Mouse (Mus musculus) hindbrain, postnatal 0 days (tissue): ENCODE measurements around the gene Paqr5. TPM values are rescaled to one million over a fixed set of nuclear protein-coding genes. Genes with fewer than 3 reads are reported as not detected.

Experiments
- ATAC-seq: fragments of 200-750 bp; cut with Nextera tagmentation; 2 replicates; pipeline ENCODE4 v1.8.0; 2017; ENCODE audit warnings: mild to moderate bottlenecking, moderate TSS enrichment, moderate library complexity
- DNase-seq: peaks from one replicate; pipeline ENCODE4 v3.0.0-alpha.2; 2015; ENCODE audit warnings: low spot score
- H3K27ac ChIP-seq: fragments of 300-500 bp; sonication (generic); 2 replicates; pipeline ENCODE4 v1.5.1; 2014; ENCODE audit warnings: mild to moderate bottlenecking
- H3K27me3 ChIP-seq: fragments of 300-500 bp; sonication (generic); 2 replicates; pipeline ENCODE4 v1.6.1; 2014; ENCODE audit warnings: low read length, mixed read lengths; ENCODE audit not compliant: insufficient read depth
- H3K36me3 ChIP-seq: fragments of 300-500 bp; sonication (generic); 2 replicates; pipeline ENCODE4 v1.6.1; 2014; ENCODE audit warnings: low read length, mixed read lengths; ENCODE audit not compliant: insufficient read depth
- H3K4me1 ChIP-seq: fragments of 300-500 bp; sonication (generic); 2 replicates; pipeline ENCODE4 v1.6.1; 2014; ENCODE audit warnings: antibody characterized with exemption, low read length, mixed read lengths; ENCODE audit not compliant: insufficient read depth
- H3K4me2 ChIP-seq: fragments of 300-500 bp; sonication (generic); 2 replicates; pipeline ENCODE4 v1.6.1; 2014; ENCODE audit warnings: low read depth, mild to moderate bottlenecking, low read length, moderate library complexity, mixed read lengths
- H3K4me3 ChIP-seq: fragments of 300-500 bp; sonication (generic); 2 replicates; pipeline ENCODE4 v1.5.1; 2014; ENCODE audit warnings: low read length
- H3K9ac ChIP-seq: fragments of 300-500 bp; sonication (generic); replicated peaks from 2 replicates; pipeline ENCODE4 v1.6.1; 2014; ENCODE audit warnings: mild to moderate bottlenecking, low read length, moderate library complexity, mixed read lengths
- H3K9me3 ChIP-seq: fragments of 300-500 bp; sonication (generic); 2 replicates; pipeline ENCODE4 v1.6.1; 2016; ENCODE audit warnings: low read length, mixed read lengths
- CTCF ChIP-seq: IDR thresholded peaks from 2 replicates; pipeline ENCODE4 v1.5.1; 2016; ENCODE audit warnings: antibody characterized with exemption, control low read depth, low read depth
- WGBS: fragments of 180-500 bp; shearing (Covaris S2); extraction: QIAGEN DNeasy Blood & Tissue Kit; methylation state at CpG from one replicate; pipeline ENCODE4 v1.1.7; 2014; 5-methylcytosine and 5-hydroxymethylcytosine counted together
- polyA plus RNA-seq: library from polyadenylated mRNA; unstranded; fragments of >200 nt; fragmentation: Nextera tagmentation; extraction: Ambion mirVana; gene quantifications from 2 replicates; pipeline ENCODE4 v1.2.1, GENCODE M21; 2015
- total RNA-seq: library from RNA; depleted of rRNA; stranded (reverse); fragments of >200 nt; gene quantifications from 2 replicates; pipeline ENCODE4 v1.2.3, GENCODE M21; 2014

The Paqr5 gene
- total and polyA plus RNA-seq, 2 experiments from 2014 or later: 0.16 to 0.80 TPM

DNA sequence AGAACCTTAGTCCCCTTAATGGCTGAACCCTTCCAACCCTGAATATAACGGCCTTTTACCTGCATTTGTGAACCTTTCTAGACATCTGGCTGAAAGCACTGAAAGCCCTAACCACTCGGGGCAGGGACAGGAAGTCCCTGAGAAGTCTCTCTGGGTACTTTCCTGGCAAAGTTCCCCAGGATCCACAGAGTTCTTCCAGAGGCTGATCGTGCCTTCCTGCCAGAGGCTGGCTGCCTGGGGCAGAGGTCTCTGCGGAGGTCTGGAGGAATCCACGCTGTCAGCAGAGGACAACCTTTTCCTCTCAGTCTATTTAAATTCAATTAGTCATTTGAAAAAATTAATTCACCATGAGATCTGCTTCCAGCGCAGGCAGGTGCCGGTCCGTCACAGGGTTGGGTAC lies 22.5 kb upstream of the Paqr5 start:
- Histone ChIP-seq H3K9me3 (no peaks in the 10 kb centered on the region), H3K4me2 (no peak overlapping the region), H3K9ac (no peak overlapping the region), H3K27me3 (no peaks in the 10 kb centered on the region), H3K4me3 (no peak overlapping the region), H3K4me1 (no peaks in the 10 kb centered on the region), H3K27ac (no peak overlapping the region), H3K36me3 (no peaks in the 10 kb centered on the region)
- DNase-seq (no peak), ATAC-seq (no peak)
- TF ChIP-seq CTCF: no peak
- 51% methylated on average over 8 of the region's 8 CpGs for WGBS

DNA sequence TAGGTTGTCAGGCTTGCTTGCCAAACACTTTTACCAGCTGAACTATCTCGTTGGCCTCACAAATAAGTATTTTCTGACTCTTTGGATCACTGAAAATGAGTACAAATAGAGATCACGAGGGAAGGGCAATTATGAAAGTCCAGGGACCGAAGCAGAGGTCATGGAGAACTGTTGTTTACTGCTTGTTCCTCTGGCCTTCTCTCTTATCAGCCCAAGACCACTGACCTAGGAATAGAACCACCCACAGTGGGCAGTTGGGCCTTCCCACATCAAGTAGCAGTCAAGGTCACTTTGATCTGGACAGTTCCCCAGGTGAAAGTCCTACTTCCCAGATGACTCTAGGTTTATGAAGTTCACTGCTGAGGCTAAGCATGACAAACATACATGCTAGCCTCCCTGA lies 15.5 kb upstream of the Paqr5 start:
- Histone ChIP-seq H3K9ac (no peak overlapping the region), H3K36me3 (no peaks in the 10 kb centered on the region), H3K27ac (no peak overlapping the region), H3K27me3 (no peaks in the 10 kb centered on the region), H3K4me2 (no peak overlapping the region), H3K9me3 (no peaks in the 10 kb centered on the region), H3K4me1 (no peaks in the 10 kb centered on the region), H3K4me3 (no peak overlapping the region)
- TF ChIP-seq CTCF: no peak
- ATAC-seq (no peak), DNase-seq (no peak)
- WGBS: 90% methylated on average over 3 of the region's 3 CpGs

DNA sequence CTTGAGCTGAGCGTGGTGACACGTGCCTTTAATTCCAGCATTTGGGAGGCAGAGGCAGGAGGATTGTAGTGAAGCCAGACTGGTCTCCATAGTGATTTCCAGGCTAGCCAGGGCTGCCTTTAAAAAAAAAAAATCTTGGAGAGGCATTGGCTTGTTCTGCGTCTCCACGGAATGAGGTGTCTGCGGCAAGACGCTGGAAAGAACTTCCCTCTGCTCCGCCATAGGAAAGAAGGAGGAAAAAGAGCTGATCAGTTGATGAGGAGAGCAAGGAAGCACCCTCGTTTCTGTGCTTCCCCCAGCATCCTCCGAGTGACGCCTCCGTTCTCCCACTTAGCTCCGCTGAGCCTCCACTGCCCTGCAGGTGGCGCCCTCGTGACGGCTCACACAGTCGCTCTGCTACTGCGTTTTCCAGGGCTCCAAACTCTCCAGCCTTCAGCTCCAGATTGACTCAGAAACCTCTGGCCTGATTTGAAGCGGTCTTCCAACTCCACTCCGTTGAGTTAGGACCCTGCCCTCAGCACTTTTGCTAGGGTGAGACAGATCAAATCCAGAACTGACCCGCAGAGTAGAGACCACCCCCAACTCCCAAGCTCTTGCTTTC lies 13.5 kb upstream of the Paqr5 start:
- peak; percentile 83 for ATAC-seq
- WGBS: 6% methylated on average over 20 of the region's 20 CpGs
- H3K9me3 ChIP-seq: no peaks in the 10 kb centered on the region
- DNase-seq: peak; percentile 93
- no peaks in the 10 kb centered on the region for H3K27me3 ChIP-seq
- no peak overlapping the region for H3K27ac ChIP-seq
- peak; percentile 97 for TF ChIP-seq CTCF
- no peak overlapping the region for H3K9ac ChIP-seq
- H3K4me3 ChIP-seq: no peak overlapping the region
- H3K4me2 ChIP-seq: peak overlapping the region; percentile 21; the same call in 1 of the 2 replicates
- no peaks in the 10 kb centered on the region for H3K36me3 ChIP-seq
- H3K4me1 ChIP-seq: no peaks in the 10 kb centered on the region

DNA sequence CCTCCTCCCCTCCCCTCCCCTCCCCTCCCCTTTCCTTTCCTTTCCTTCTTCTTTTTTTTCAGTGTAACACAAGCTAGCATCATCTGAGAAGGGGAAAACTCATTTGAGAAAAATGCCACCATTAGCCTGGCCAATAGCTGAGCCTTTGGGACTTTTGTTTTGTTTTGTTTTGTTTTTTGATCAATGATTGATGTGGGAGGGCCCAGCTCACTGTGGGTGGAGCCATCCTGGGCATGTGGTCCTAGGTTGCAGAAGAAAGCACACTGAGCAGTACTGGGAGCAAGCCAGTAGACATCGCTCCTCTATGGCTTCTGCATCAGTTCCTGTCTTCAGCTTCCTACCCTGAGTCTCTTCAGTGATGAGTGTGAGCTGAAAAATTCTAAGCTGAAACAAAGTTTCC lies 9.2 kb upstream of the Paqr5 start:
- no peak for TF ChIP-seq CTCF
- WGBS: 89% methylated on average over 1 of the region's 1 CpGs
- no peak overlapping the region for H3K4me2 ChIP-seq
- H3K4me3 ChIP-seq: no peak overlapping the region
- no peak for DNase-seq
- no peak for ATAC-seq
- H3K9ac ChIP-seq: no peak overlapping the region
- H3K9me3 ChIP-seq: no peaks in the 10 kb centered on the region
- H3K4me1 ChIP-seq: no peaks in the 10 kb centered on the region
- H3K27ac ChIP-seq: no peak overlapping the region
- no peaks in the 10 kb centered on the region for H3K27me3 ChIP-seq
- no peaks in the 10 kb centered on the region for H3K36me3 ChIP-seq

DNA sequence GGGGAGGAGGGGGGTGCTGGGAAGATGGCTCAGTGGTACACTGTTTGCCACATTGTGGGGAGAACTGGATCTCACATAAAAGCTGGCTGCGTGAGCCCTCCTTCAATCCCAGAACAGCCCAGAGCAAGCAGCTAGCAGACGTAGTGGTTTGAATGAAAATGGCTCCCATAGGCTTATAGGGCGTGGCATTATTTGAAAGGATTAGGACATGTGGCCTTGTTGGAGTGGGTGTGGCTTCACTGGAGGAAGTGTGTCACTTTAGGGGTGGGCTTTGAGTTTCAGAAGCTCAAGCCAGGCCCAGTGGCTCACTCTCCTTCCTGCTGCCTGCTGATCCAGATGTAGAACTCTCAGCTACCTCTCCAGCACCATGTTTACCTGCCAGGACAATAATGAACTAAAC lies 5.5 kb upstream of the Paqr5 start:
- H3K36me3 ChIP-seq: no peaks in the 10 kb centered on the region
- WGBS: 88% methylated on average over 3 of the region's 3 CpGs
- H3K9me3 ChIP-seq: no peaks in the 10 kb centered on the region
- no peak overlapping the region for H3K4me3 ChIP-seq
- H3K27me3 ChIP-seq: peaks cover 2% of the 10 kb centered on the region; the same call in 1 of the 2 replicates
- H3K27ac ChIP-seq: no peak overlapping the region
- no peak for ATAC-seq
- H3K4me1 ChIP-seq: no peaks in the 10 kb centered on the region
- TF ChIP-seq CTCF: no peak
- H3K4me2 ChIP-seq: no peak overlapping the region
- no peak overlapping the region for H3K9ac ChIP-seq
- DNase-seq: no peak

DNA sequence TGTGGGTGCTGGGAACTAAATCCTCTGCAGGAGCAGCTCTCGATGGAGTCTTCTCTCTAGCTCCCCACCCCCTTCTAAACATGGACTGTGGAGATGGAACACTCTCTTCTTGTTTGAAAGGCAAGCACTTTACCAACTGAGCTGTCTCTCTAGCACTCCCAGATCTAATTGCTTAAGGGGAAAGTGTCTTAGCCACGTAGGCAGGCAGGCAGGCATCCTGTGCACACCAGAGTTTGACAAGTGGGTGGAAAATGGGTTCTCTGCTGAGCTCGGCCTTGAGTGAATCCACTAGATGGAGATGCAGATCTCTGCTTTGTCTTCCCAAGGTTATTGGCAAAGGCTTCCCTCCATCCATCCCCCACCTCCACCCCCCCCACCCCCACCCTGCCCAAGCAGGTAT lies 1.4 kb upstream of the Paqr5 start:
- H3K4me2 ChIP-seq: no peak overlapping the region
- WGBS: 56% methylated on average over 3 of the region's 3 CpGs
- ATAC-seq (no peak), DNase-seq (no peak)
- H3K9me3 ChIP-seq: no peaks in the 10 kb centered on the region
- peaks cover 3% of the 10 kb centered on the region; the same call in 1 of the 2 replicates for H3K27me3 ChIP-seq
- H3K4me1 ChIP-seq: 0 out of 2 replicates have a peak, but pooled peaks cover 5% of the 10 kb centered on the region
- TF ChIP-seq CTCF: no peak
- H3K36me3 ChIP-seq: no peaks in the 10 kb centered on the region
- no peak overlapping the region for H3K4me3 ChIP-seq
- H3K27ac ChIP-seq: no peak overlapping the region
- H3K9ac ChIP-seq: no peak overlapping the region

DNA sequence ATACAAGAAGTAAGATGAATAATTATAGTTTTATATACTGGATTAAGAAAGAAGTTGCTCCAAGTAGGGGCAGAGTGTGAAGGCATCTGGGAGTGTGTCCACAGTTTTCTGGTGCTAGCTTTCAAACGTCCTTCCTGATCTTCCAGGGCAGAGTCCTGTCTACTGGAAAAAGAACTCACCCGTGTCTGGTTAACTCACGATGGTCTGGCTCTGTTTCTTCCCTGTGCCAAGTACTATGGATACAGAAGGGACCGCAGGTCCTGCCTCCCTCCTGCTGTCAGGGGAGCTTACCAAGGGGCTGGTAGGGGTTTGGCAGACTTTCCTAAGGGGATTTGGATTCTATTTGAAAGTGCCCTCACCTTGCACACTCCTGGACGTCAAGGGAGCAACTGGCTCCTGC lies 1.6 kb downstream of the Paqr5 start:
- H3K4me3 ChIP-seq: no peak overlapping the region
- H3K4me1 ChIP-seq: 0 out of 2 replicates have a peak, but pooled peaks cover 5% of the 10 kb centered on the region
- TF ChIP-seq CTCF: no peak
- peaks cover 3% of the 10 kb centered on the region; the same call in 1 of the 2 replicates for H3K27me3 ChIP-seq
- 35% methylated on average over 5 of the region's 5 CpGs for WGBS
- DNase-seq (no peak), ATAC-seq (no peak)
- H3K9ac ChIP-seq: no peak overlapping the region
- H3K9me3 ChIP-seq: no peaks in the 10 kb centered on the region
- no peak overlapping the region for H3K27ac ChIP-seq
- no peaks in the 10 kb centered on the region for H3K36me3 ChIP-seq
- H3K4me2 ChIP-seq: no peak overlapping the region
